Mouse (Mus musculus) CH12.LX (cell line): ENCODE data around the gene Psmd2. TPM values are rescaled to one million over a fixed set of nuclear protein-coding genes. Genes with fewer than 3 reads are reported as not detected.
A peak's percentile ranks its signal among the peaks of the same experiment; 100 is the strongest.

Source experiments
- DNase-seq: peaks from one replicate; pipeline ENCODE4 v3.0.0-alpha.2; 2013; ENCODE audit errors: extremely low read depth
- H3K27ac ChIP-seq: 2 replicates; pipeline ENCODE4 v1.5.1; 2012; ENCODE audit warnings: low read depth, mild to moderate bottlenecking, control low read depth, moderate library complexity; ENCODE audit not compliant: insufficient read depth
- H3K27me3 ChIP-seq: replicated peaks from 2 replicates; pipeline ENCODE3; 2012; ENCODE audit warnings: inconsistent platforms
- H3K36me3 ChIP-seq, 2 experiments: replicated peaks in 1 of 2; 2 replicates each; pipeline versions ENCODE3 to v1.6.1; 2012; ENCODE audit warnings: inconsistent platforms in 1 of 2, low read length in 1 of 2, mild to moderate bottlenecking in 1 of 2, mixed read lengths in 1 of 2, moderate library complexity in 1 of 2; ENCODE audit not compliant: control insufficient read depth in 1 of 2, insufficient read depth in 1 of 2
- H3K4me1 ChIP-seq, 2 experiments: 2 replicates each; pipeline ENCODE4 v1.6.1; 2012; ENCODE audit warnings: inconsistent platforms in 1 of 2, moderate library complexity in 1 of 2; ENCODE audit not compliant: insufficient read depth in 2 of 2, control insufficient read depth in 1 of 2
- H3K4me2 ChIP-seq: 2 replicates; pipeline ENCODE4 v1.6.1; 2012; ENCODE audit warnings: low read depth, mild to moderate bottlenecking, control low read depth; ENCODE audit not compliant: poor library complexity, insufficient read depth, severe bottlenecking
- H3K4me3 ChIP-seq, 3 experiments: fragments of 150-350 bp in 1 of 3; sonication (generic) in 1 of 3; replicated peaks in 1 of 3; 2 replicates each; pipeline versions ENCODE3 to v1.5.1; 2011 to 2012; ENCODE audit warnings: low read depth in 2 of 3, low read length in 2 of 3, mild to moderate bottlenecking in 2 of 3, moderate library complexity in 2 of 3, control low read depth in 1 of 3, improper control_type of control experiment in 1 of 3, inconsistent platforms in 1 of 3, mixed read lengths in 1 of 3; ENCODE audit not compliant: poor library complexity in 1 of 3
- H3K79me2 ChIP-seq: replicated peaks from 2 replicates; pipeline ENCODE4 v1.6.1; 2012; ENCODE audit warnings: mild to moderate bottlenecking, moderate library complexity; ENCODE audit not compliant: control insufficient read depth, poor library complexity, insufficient read depth, severe bottlenecking; ENCODE audit errors: extremely low read depth
- H3K9ac ChIP-seq: 2 replicates; pipeline ENCODE4 v1.6.1; 2012; ENCODE audit warnings: low read depth, mild to moderate bottlenecking, control low read depth, moderate library complexity; ENCODE audit not compliant: insufficient read depth
- H3K9me3 ChIP-seq: replicated peaks from 2 replicates; pipeline ENCODE3; 2012; ENCODE audit warnings: low read length, inconsistent platforms, mixed read lengths
- BHLHE40 ChIP-seq: IDR thresholded peaks from 2 replicates; pipeline ENCODE4 v1.6.1; 2011; ENCODE audit warnings: mild to moderate bottlenecking, low read depth, low read length, improper control_type of control experiment
- CHD1 ChIP-seq: IDR thresholded peaks from 2 replicates; pipeline ENCODE4 v1.6.1; 2012; ENCODE audit warnings: low read depth, low read length, improper control_type of control experiment, inconsistent platforms
- CHD2 ChIP-seq: IDR thresholded peaks from 2 replicates; pipeline ENCODE4 v1.6.1; 2011; ENCODE audit warnings: low read length, improper control_type of control experiment
- CTCF ChIP-seq, 2 experiments: IDR thresholded peaks in 1 of 2; conservative IDR thresholded peaks in 1 of 2; 2 replicates each; pipeline ENCODE4 v1.5.1; 2011 to 2012; ENCODE audit warnings: low read depth in 2 of 2, low read length in 2 of 2, improper control_type of control experiment in 1 of 2, inconsistent platforms in 1 of 2, mild to moderate bottlenecking in 1 of 2, moderate library complexity in 1 of 2
- E2F4 ChIP-seq: IDR thresholded peaks from 2 replicates; pipeline ENCODE4 v1.6.1; 2011; ENCODE audit warnings: low read depth, low read length, improper control_type of control experiment; ENCODE audit not compliant: insufficient replicate concordance
- ELF1 ChIP-seq: IDR thresholded peaks from 2 replicates; pipeline ENCODE4 v1.6.1; 2014; ENCODE audit warnings: low read depth, mild to moderate bottlenecking, inconsistent platforms, low read length, improper control_type of control experiment
- EP300 ChIP-seq: IDR thresholded peaks from 2 replicates; pipeline ENCODE4 v1.6.1; 2011; ENCODE audit warnings: low read length, improper control_type of control experiment
- ETS1 ChIP-seq: conservative IDR thresholded peaks from 2 replicates; pipeline ENCODE4 v1.6.1; 2012; ENCODE audit warnings: low read depth, mild to moderate bottlenecking, inconsistent platforms, low read length, improper control_type of control experiment, moderate library complexity
- GABPA ChIP-seq: IDR thresholded peaks from 2 replicates; pipeline ENCODE4 v1.6.1; 2012; ENCODE audit warnings: low read depth, low read length, improper control_type of control experiment, inconsistent platforms; ENCODE audit not compliant: insufficient replicate concordance
- HCFC1 ChIP-seq: IDR thresholded peaks from 2 replicates; pipeline ENCODE4 v1.6.1; 2012; ENCODE audit warnings: low read depth, mild to moderate bottlenecking, inconsistent platforms, low read length, improper control_type of control experiment
- IRF4 ChIP-seq: IDR thresholded peaks from 2 replicates; pipeline ENCODE4 v1.6.1; 2014; ENCODE audit warnings: low read depth, mild to moderate bottlenecking, inconsistent platforms, low read length, improper control_type of control experiment
- JUND ChIP-seq: conservative IDR thresholded peaks from 2 replicates; pipeline ENCODE4 v1.6.1; 2011; ENCODE audit warnings: low read depth, low read length, improper control_type of control experiment
- KAT2A ChIP-seq: IDR thresholded peaks from 2 replicates; pipeline ENCODE4 v1.6.1; 2012; ENCODE audit warnings: low read length, improper control_type of control experiment, inconsistent platforms; ENCODE audit not compliant: insufficient replicate concordance
- MAFK ChIP-seq: IDR thresholded peaks from 2 replicates; pipeline ENCODE4 v1.6.1; 2011; ENCODE audit warnings: low read length, improper control_type of control experiment; ENCODE audit not compliant: insufficient replicate concordance
- MAX ChIP-seq: IDR thresholded peaks from 2 replicates; pipeline ENCODE4 v1.6.1; 2011; ENCODE audit warnings: low read length, improper control_type of control experiment
- MAZ ChIP-seq: IDR thresholded peaks from 2 replicates; pipeline ENCODE4 v1.6.1; 2012; ENCODE audit warnings: low read depth, mild to moderate bottlenecking, inconsistent platforms, low read length, improper control_type of control experiment, moderate library complexity
- MEF2A ChIP-seq: IDR thresholded peaks from 2 replicates; pipeline ENCODE4 v1.6.1; 2014; ENCODE audit warnings: low read depth, mild to moderate bottlenecking, inconsistent platforms, low read length, improper control_type of control experiment, borderline replicate concordance
- MYC ChIP-seq: IDR thresholded peaks from 2 replicates; pipeline ENCODE4 v1.6.1; 2011; ENCODE audit warnings: low read depth, mild to moderate bottlenecking, improper control_type of control experiment, low read length
- NELFE ChIP-seq: IDR thresholded peaks from 2 replicates; pipeline ENCODE4 v1.6.1; 2011; ENCODE audit warnings: low read depth, low read length, improper control_type of control experiment
- NRF1 ChIP-seq: IDR thresholded peaks from 2 replicates; pipeline ENCODE4 v1.6.1; 2014; ENCODE audit warnings: low read depth, mild to moderate bottlenecking, inconsistent platforms, low read length, improper control_type of control experiment, moderate library complexity
- PAX5 ChIP-seq: IDR thresholded peaks from 2 replicates; pipeline ENCODE4 v1.6.1; 2012; ENCODE audit warnings: low read length, inconsistent platforms, mixed read lengths
- POLR2A ChIP-seq: IDR thresholded peaks from 2 replicates; pipeline ENCODE4 v1.6.1; 2011; ENCODE audit warnings: low read depth, mild to moderate bottlenecking, improper control_type of control experiment, low read length
- POLR2AphosphoS2 ChIP-seq: IDR thresholded peaks from 2 replicates; pipeline ENCODE4 v1.6.1; 2011; ENCODE audit warnings: low read depth, low read length, improper control_type of control experiment
- RAD21 ChIP-seq: IDR thresholded peaks from 2 replicates; pipeline ENCODE4 v1.6.1; 2011; ENCODE audit warnings: low read depth, mild to moderate bottlenecking, low read length, improper control_type of control experiment, moderate library complexity
- RCOR1 ChIP-seq: conservative IDR thresholded peaks from 2 replicates; pipeline ENCODE4 v1.6.1; 2012; ENCODE audit warnings: low read depth, mild to moderate bottlenecking, inconsistent platforms, low read length, improper control_type of control experiment
- SIN3A ChIP-seq: IDR thresholded peaks from 2 replicates; pipeline ENCODE4 v1.6.1; 2012; ENCODE audit warnings: low read length, improper control_type of control experiment, inconsistent platforms
- SMC3 ChIP-seq: IDR thresholded peaks from 2 replicates; pipeline ENCODE4 v1.6.1; 2011; ENCODE audit warnings: low read depth, low read length, improper control_type of control experiment
- TBP ChIP-seq: conservative IDR thresholded peaks from 2 replicates; pipeline ENCODE4 v1.6.1; 2011; ENCODE audit warnings: low read depth, low read length, improper control_type of control experiment
- TCF12 ChIP-seq: IDR thresholded peaks from 2 replicates; pipeline ENCODE4 v1.6.1; 2014; ENCODE audit warnings: low read depth, mild to moderate bottlenecking, inconsistent platforms, low read length, improper control_type of control experiment
- UBTF ChIP-seq: IDR thresholded peaks from 2 replicates; pipeline ENCODE4 v1.6.1; 2012; ENCODE audit warnings: low read depth, mild to moderate bottlenecking, inconsistent platforms, low read length, improper control_type of control experiment, moderate library complexity
- USF2 ChIP-seq: conservative IDR thresholded peaks from 2 replicates; pipeline ENCODE4 v1.6.1; 2011; ENCODE audit warnings: low read depth, low read length, improper control_type of control experiment
- ZC3H11A ChIP-seq: IDR thresholded peaks from 2 replicates; pipeline ENCODE4 v1.6.1; 2012; ENCODE audit warnings: low read depth, mild to moderate bottlenecking, inconsistent platforms, low read length, improper control_type of control experiment
- ZKSCAN1 ChIP-seq: IDR thresholded peaks from 2 replicates; pipeline ENCODE4 v1.6.1; 2012; ENCODE audit warnings: low read depth, inconsistent platforms, low read length, improper control_type of control experiment, borderline replicate concordance
- ZMIZ1 ChIP-seq: IDR thresholded peaks from 2 replicates; pipeline ENCODE4 v1.6.1; 2012; ENCODE audit warnings: low read depth, mild to moderate bottlenecking, inconsistent platforms, low read length, improper control_type of control experiment
- ZNF384 ChIP-seq: IDR thresholded peaks from 2 replicates; pipeline ENCODE4 v1.6.1; 2012; ENCODE audit warnings: low read depth, low read length, improper control_type of control experiment, inconsistent platforms
- dilution Hi-C: fragments of 300-500 bp; cut with MboI; formaldehyde crosslinking; loops from 2 replicates; pipeline ENCODE4 v1.14.3; 2020; ENCODE audit warnings: low sequenced_read_pairs; ENCODE audit not compliant: extremely low pct_unique_long_range_greater_than_20kb, extremely low pct_ligation_motif_present
- in situ Hi-C: fragments of 300-500 bp; cut with MboI; formaldehyde crosslinking; loops from 3 replicates; pipeline ENCODE4 v1.14.3; 2019; ENCODE audit warnings: low sequenced_read_pairs, low pct_ligation_motif_present, low pct_unique_long_range_greater_than_20kb, mixed read lengths
- polyA plus RNA-seq: library from polyadenylated mRNA; unstranded; fragments of >175 nt; gene quantifications from 2 replicates; pipeline ENCODE4 v1.2.1, GENCODE M21; 2012; ENCODE audit warnings: low read depth; ENCODE audit not compliant: insufficient read length
- total RNA-seq, 2 experiments: library from RNA; depleted of rRNA; stranded (reverse); fragments of 300-350 nt in 1 of 2; fragments of >200 nt in 1 of 2; gene quantifications; 2 replicates each; pipeline ENCODE4 v1.2.3; 2012 to 2014

The Psmd2 gene
- total and polyA plus RNA-seq, 3 experiments: 273 to 528 (median 340) TPM

DNA sequence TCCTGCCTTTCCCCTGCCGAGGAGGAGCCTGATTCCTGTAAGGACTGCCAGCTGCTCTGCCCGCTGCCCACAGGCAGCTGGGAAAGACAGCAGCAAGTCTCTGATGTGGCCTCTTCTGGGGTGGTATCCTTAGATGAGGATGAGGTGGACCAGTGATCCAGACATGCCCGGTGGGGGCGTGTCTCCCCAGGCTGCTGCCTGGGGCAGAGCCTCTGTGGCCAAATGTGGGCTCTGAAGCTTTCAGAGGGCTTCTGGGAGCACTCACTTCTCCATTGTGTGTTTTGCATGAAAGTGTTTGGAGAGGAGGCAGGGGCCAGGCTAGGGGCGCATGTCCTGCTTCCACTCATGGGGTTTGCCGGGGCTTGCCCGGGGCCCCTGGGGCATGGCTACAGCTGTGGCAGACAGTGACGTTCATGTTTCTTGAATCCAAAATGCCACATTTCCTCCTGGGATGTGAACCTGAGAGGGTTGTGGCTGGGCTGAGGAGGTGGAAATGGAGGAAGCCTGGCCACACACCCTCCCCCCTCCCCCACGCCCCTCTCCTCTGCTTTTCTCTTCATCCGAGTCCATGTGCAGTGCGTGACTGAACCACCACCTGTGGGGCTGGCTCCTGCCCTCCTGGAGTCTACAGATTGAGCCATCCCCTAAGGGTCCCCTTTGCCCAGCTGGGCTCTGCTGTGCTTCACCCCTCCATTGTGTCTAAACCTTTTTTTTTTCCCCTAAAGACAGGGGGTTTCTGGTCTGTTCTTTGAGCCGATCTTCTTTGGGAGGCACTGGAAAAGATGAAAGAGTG, 50.5 kb downstream of the Psmd2 start (continued):
- TF ChIP-seq RCOR1 (peak; percentile 95), ZC3H11A (no peak), UBTF (peak; percentile 25; the same call in 1 of the 2 replicates), KAT2A (peak; percentile 79; the same call in 1 of the 2 replicates), RAD21 (no peak), MAZ (peak; percentile 96), NRF1 (peak; percentile 72)

DNA sequence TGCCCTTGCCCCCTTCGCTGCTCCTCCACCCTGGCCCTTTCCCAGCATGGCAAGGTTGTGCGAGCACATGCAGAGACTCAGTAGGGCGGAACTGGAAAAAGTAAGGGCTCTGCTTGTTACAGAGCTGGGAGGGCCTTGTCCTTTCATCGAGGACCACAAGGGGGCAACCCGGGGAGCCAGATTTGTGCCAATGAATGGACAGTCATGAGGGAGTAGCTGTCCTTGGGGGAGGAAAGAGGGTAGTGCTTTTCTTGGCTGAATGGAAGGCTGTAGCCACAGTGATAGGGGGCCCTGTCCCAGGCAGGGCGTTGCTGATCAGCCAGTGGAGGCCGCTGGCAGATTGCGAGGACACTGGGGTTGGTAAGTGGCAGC, 51.1 kb downstream of the Psmd2 start:
- Histone ChIP-seq H3K27me3 (no peaks in the 10 kb centered on the region), H3K4me1 (peaks cover 13 to 58% of the 10 kb centered on the region in 2 experiments), H3K79me2 (no peaks in the 10 kb centered on the region), H3K4me3 (peak overlapping the region in 2 of 3 experiments; percentile 8 to 45), H3K4me2 (peak overlapping the region; percentile 83), H3K27ac (peak overlapping the region; percentile 80), H3K9ac (peak overlapping the region; percentile 55), H3K36me3 (peaks cover 0 to 23% of the 10 kb centered on the region in 2 experiments), H3K9me3 (no peaks in the 10 kb centered on the region)
- DNase-seq: peak; percentile 96
- dilution Hi-C loops (no loop called here), in situ Hi-C loops (no loop called here)
- peak; percentile 57 to 88 for TF ChIP-seq CTCF (conservative IDR thresholded peaks at IDR 0.05 in 1 of 2, IDR thresholded peaks at IDR 0.05 in 1 of 2; ENCODE audit: low read depth in 2 of 2, low read length in 2 of 2)
- TF ChIP-seq MAX: peak; percentile 85
- peak; percentile 56 for TF ChIP-seq IRF4
- TF ChIP-seq TCF12: peak; percentile 39; the same call in 1 of the 2 replicates
- TF ChIP-seq JUND: no peak
- TF ChIP-seq MAZ: no peak; the same call in 1 of the 2 replicates
- no peak for TF ChIP-seq NRF1
- no peak for TF ChIP-seq GABPA
- no peak for TF ChIP-seq USF2
- no peak for TF ChIP-seq PAX5
- TF ChIP-seq HCFC1: no peak; the same call in 1 of the 2 replicates
- TF ChIP-seq E2F4: no peak
- no peak for TF ChIP-seq ZKSCAN1
- no peak for TF ChIP-seq ZC3H11A
- TF ChIP-seq ZMIZ1: no peak
- peak; percentile 55 for TF ChIP-seq RAD21
- no peak for TF ChIP-seq POLR2A
- no peak for TF ChIP-seq RCOR1
- peak; percentile 92 for TF ChIP-seq MYC
- peak; percentile 67 for TF ChIP-seq BHLHE40
- TF ChIP-seq TBP: peak; percentile 47; the same call in 1 of the 2 replicates
- no peak for TF ChIP-seq MEF2A
- no peak for TF ChIP-seq MAFK
- TF ChIP-seq SMC3: peak; percentile 71
- peak; percentile 61 for TF ChIP-seq ELF1
- no peak for TF ChIP-seq KAT2A
- TF ChIP-seq CHD1: no peak
- TF ChIP-seq ETS1: no peak; the same call in 1 of the 2 replicates
- TF ChIP-seq SIN3A: no peak
- TF ChIP-seq ZNF384: no peak
- no peak for TF ChIP-seq NELFE
- TF ChIP-seq POLR2AphosphoS2: no peak; the same call in 1 of the 2 replicates
- no peak for TF ChIP-seq EP300
- TF ChIP-seq CHD2: no peak
